Comparison of ENCODE assay signal across 16 mouse cellular contexts in the genomic region with DNA sequence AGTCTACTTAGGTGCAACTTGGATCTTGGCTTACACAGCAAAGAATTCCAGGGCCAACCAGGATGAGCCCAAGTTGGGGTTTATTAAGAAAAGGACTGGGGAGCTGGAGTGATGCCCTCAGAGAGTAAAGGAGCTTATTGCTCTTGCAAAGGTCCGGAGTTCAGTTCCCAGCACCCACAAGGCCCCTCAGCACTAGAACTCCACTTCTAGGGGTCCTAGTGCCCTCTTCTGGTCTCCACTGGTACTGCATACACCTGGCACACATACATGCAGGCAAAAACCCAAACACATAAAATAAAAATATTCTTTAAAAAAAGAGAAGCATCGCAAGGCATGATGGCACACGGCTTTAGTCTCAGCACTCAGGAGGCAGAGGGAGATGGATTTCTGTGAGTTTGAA. TPM values are rescaled to one million over a fixed set of nuclear protein-coding genes. Genes with fewer than 3 reads are reported as not detected.
DNase-seq lines count a peak whose midpoint lies in the region; ATAC-seq and TF ChIP-seq lines count a peak whose summit lies in the region.
"Had no signal": no experiment of that assay in that cellular context is flagged by ENCODE, and none has a peak within 500 bp of the region (broad histone marks: within the 10 kb centered on the region; RNA-seq: fewer than 3 reads in every experiment).

No protein-coding gene starts in this region.

- ATAC-seq in hindbrain, postnatal 0 days, result no peak
- ATAC-seq in hindbrain, embryonic 16.5 days, result no peak
- no peak for ATAC-seq in liver, postnatal 0 days
- no peak for ATAC-seq in liver, embryonic 11.5 days (replicated peaks; ENCODE audit: low FRiP score)

- no peak for TF ChIP-seq EP300 in liver, postnatal 0 days (IDR thresholded peaks at IDR 0.05; ENCODE audit: low read depth)
- TF ChIP-seq EP300 in ES-Bruce4 (IDR thresholded peaks at IDR 0.05; ENCODE audit: insufficient read depth, low read depth, low read length), result no peak

- peak; percentile 34 for TF ChIP-seq CTCF in hindbrain, postnatal 0 days (IDR thresholded peaks at IDR 0.05; ENCODE audit: low read depth)
- peak; percentile 53 for TF ChIP-seq CTCF in liver, postnatal 0 days (IDR thresholded peaks at IDR 0.05; ENCODE audit: low read depth)
- peak; percentile 38 for TF ChIP-seq CTCF in ES-Bruce4 (IDR thresholded peaks at IDR 0.05; ENCODE audit: low read depth, low read length)

- TF ChIP-seq POLR2A in ES-Bruce4 (IDR thresholded peaks at IDR 0.05; ENCODE audit: insufficient read depth, low read length), result no peak

- no peaks in the 10 kb centered on the region for H3K4me1 ChIP-seq in hindbrain, postnatal 0 days (ENCODE audit: insufficient read depth, low read length)
- peaks cover 2% of the 10 kb centered on the region for H3K4me1 ChIP-seq in hindbrain, embryonic 16.5 days (ENCODE audit: control insufficient read depth, insufficient read depth, low read depth, low read length)
- H3K4me1 ChIP-seq in liver, postnatal 0 days (ENCODE audit: insufficient read depth), result peaks cover 35% of the 10 kb centered on the region
- peaks cover 32% of the 10 kb centered on the region for H3K4me1 ChIP-seq in liver, embryonic 11.5 days (replicated peaks; ENCODE audit: control insufficient read depth, insufficient read depth, low read length)
- H3K4me1 ChIP-seq in ES-Bruce4 (ENCODE audit: control insufficient read depth, insufficient read depth, low read length), result peaks cover 4% of the 10 kb centered on the region

- no peak overlapping the region for H3K4me3 ChIP-seq in hindbrain, postnatal 0 days (ENCODE audit: low read length)
- H3K4me3 ChIP-seq in hindbrain, embryonic 16.5 days (ENCODE audit: low read length), result no peak overlapping the region
- no peak overlapping the region for H3K4me3 ChIP-seq in liver, postnatal 0 days (ENCODE audit: low read depth, low read length)
- no peak overlapping the region for H3K4me3 ChIP-seq in liver, embryonic 11.5 days (ENCODE audit: low read depth, low read length)
- no peak overlapping the region for H3K4me3 ChIP-seq in ES-Bruce4 (ENCODE audit: low read depth, low read length)
- H3K4me3 ChIP-seq: embryonic facial prominence, embryonic 15.5 days; hindbrain, embryonic 10.5 days; limb, embryonic 13.5 days had no signal

- H3K9me3 ChIP-seq in hindbrain, postnatal 0 days (ENCODE audit: low read length), result no peaks in the 10 kb centered on the region
- H3K9me3 ChIP-seq in hindbrain, embryonic 16.5 days (ENCODE audit: control insufficient read depth, low read length), result no peaks in the 10 kb centered on the region; the same call in 1 of the 2 replicates
- no peaks in the 10 kb centered on the region for H3K9me3 ChIP-seq in liver, postnatal 0 days (ENCODE audit: low read length)
- no peaks in the 10 kb centered on the region for H3K9me3 ChIP-seq in liver, embryonic 11.5 days (ENCODE audit: control insufficient read depth, low read length)
- H3K9me3 ChIP-seq in ES-Bruce4 (replicated peaks; ENCODE audit: control insufficient read depth, insufficient read depth, low read length, poor library complexity, severe bottlenecking), result no peaks in the 10 kb centered on the region
- H3K9me3 ChIP-seq: embryonic facial prominence, embryonic 15.5 days; limb, embryonic 13.5 days had no signal

- H3K4me2 ChIP-seq in hindbrain, postnatal 0 days (ENCODE audit: low read depth, low read length), result no peak overlapping the region
- H3K4me2 ChIP-seq in hindbrain, embryonic 16.5 days (ENCODE audit: low read length), result no peak overlapping the region
- H3K4me2 ChIP-seq in liver, postnatal 0 days (ENCODE audit: low read depth, low read length), result no peak overlapping the region
- H3K4me2 ChIP-seq in liver, embryonic 11.5 days, result no peak overlapping the region
- H3K4me2 ChIP-seq: embryonic facial prominence, embryonic 15.5 days; limb, embryonic 13.5 days had no signal

- H3K27ac ChIP-seq in hindbrain, postnatal 0 days, result no peak overlapping the region
- H3K27ac ChIP-seq in hindbrain, embryonic 16.5 days (ENCODE audit: low read depth, low read length), result no peak overlapping the region
- no peak overlapping the region for H3K27ac ChIP-seq in liver, postnatal 0 days (ENCODE audit: low read depth)
- no peak overlapping the region for H3K27ac ChIP-seq in liver, embryonic 11.5 days (ENCODE audit: low read depth, low read length)
- H3K27ac ChIP-seq in ES-Bruce4 (ENCODE audit: insufficient read depth, low read length), result no peak overlapping the region
- H3K27ac ChIP-seq: embryonic facial prominence, embryonic 15.5 days; limb, embryonic 13.5 days had no signal

- no peak overlapping the region for H3K9ac ChIP-seq in hindbrain, postnatal 0 days (replicated peaks; ENCODE audit: low read length)
- H3K9ac ChIP-seq in hindbrain, embryonic 16.5 days (ENCODE audit: low read depth, low read length), result no peak overlapping the region
- no peak overlapping the region for H3K9ac ChIP-seq in liver, postnatal 0 days (replicated peaks)
- H3K9ac ChIP-seq in liver, embryonic 11.5 days (ENCODE audit: low read depth, low read length), result no peak overlapping the region
- H3K9ac ChIP-seq in ES-Bruce4 (ENCODE audit: low read depth, poor library complexity, severe bottlenecking), result no peak overlapping the region
- H3K9ac ChIP-seq: embryonic facial prominence, embryonic 15.5 days; limb, embryonic 13.5 days had no signal

- no peaks in the 10 kb centered on the region for H3K36me3 ChIP-seq in hindbrain, postnatal 0 days (ENCODE audit: insufficient read depth, low read length)
- H3K36me3 ChIP-seq in hindbrain, embryonic 16.5 days (ENCODE audit: control insufficient read depth, insufficient read depth, low read length), result no peaks in the 10 kb centered on the region
- H3K36me3 ChIP-seq in liver, postnatal 0 days (replicated peaks; ENCODE audit: insufficient read depth, low read length), result no peaks in the 10 kb centered on the region
- H3K36me3 ChIP-seq in liver, embryonic 11.5 days (ENCODE audit: control insufficient read depth, insufficient read depth, low read length), result no peaks in the 10 kb centered on the region
- H3K36me3 ChIP-seq in ES-Bruce4 (ENCODE audit: control insufficient read depth, insufficient read depth, low read length, poor library complexity, severe bottlenecking), result no peaks in the 10 kb centered on the region
- H3K36me3 ChIP-seq: embryonic facial prominence, embryonic 15.5 days; hindbrain, embryonic 10.5 days; limb, embryonic 13.5 days had no signal

- WGBS in hindbrain, postnatal 0 days, result over 99% methylated on average over 3 of the region's 3 CpGs
- WGBS in hindbrain, embryonic 16.5 days, result 95% methylated on average over 3 of the region's 3 CpGs
- WGBS in liver, postnatal 0 days (ENCODE audit: insufficient replicate concordance), result 91% methylated on average over 3 of the region's 3 CpGs
- WGBS in liver, embryonic 11.5 days, result 89% methylated on average over 3 of the region's 3 CpGs

- no peak for DNase-seq in hindbrain, postnatal 0 days (ENCODE audit: low spot score)
- DNase-seq in liver, postnatal 0 days, result no peak
- DNase-seq in liver, embryonic 11.5 days (ENCODE audit: low spot score), result no peak
- DNase-seq in ZHBTc4 (ENCODE audit: low read depth, low spot score), result peak; percentile 65
- DNase-seq in adrenal gland, postnatal 36 days, result no peak
- DNase-seq in cerebellum, adult 18-20 months, result no peak
- DNase-seq: embryo, embryonic 11 days; kidney, postnatal 10 days; midbrain, embryonic 14.5 days; retina, postnatal 1 day; right cerebral cortex, postnatal 4 days had no signal

- H3K27me3 ChIP-seq in hindbrain, postnatal 0 days (ENCODE audit: insufficient read depth, low read length), result no peaks in the 10 kb centered on the region
- no peaks in the 10 kb centered on the region; the same call in 1 of the 2 replicates for H3K27me3 ChIP-seq in hindbrain, embryonic 16.5 days (replicated peaks; ENCODE audit: control insufficient read depth, insufficient read depth, low read length)
- no peaks in the 10 kb centered on the region for H3K27me3 ChIP-seq in liver, postnatal 0 days (ENCODE audit: insufficient read depth, low read length)
- no peaks in the 10 kb centered on the region for H3K27me3 ChIP-seq in liver, embryonic 11.5 days (replicated peaks; ENCODE audit: control insufficient read depth, insufficient read depth, low read length)
- H3K27me3 ChIP-seq in ES-Bruce4 (ENCODE audit: control insufficient read depth, insufficient read depth, low read length, poor library complexity, severe bottlenecking), result no peaks in the 10 kb centered on the region

RNA-seq across cellular contexts. Expression of a gene that starts 4.8 kb away (rescaled TPM):
- total RNA-seq in hindbrain, postnatal 0 days (2014; rRNA removed), result 13.6 and 14.4 TPM in 2 replicates
- 6.5 and 7.1 TPM in 2 replicates for polyA plus RNA-seq in hindbrain, postnatal 0 days (2015; fragmentation: Nextera tagmentation; extraction: Ambion mirVana)
- polyA plus RNA-seq in hindbrain, embryonic 16.5 days (2015; fragmentation: Nextera tagmentation; extraction: Ambion mirVana), result 7.9 and 11.4 TPM in 2 replicates
- 44.4 and 59.7 TPM in 2 replicates for polyA plus RNA-seq in liver, postnatal 0 days (2015; fragmentation: Nextera tagmentation; extraction: Ambion mirVana)
- 49.5 and 49.7 TPM in 2 replicates for polyA plus RNA-seq in liver, embryonic 11.5 days (2014; fragmentation: Nextera tagmentation; extraction: Ambion mirVana)
- 18.4 and 23.2 TPM in 2 replicates for polyA plus RNA-seq in ES-Bruce4 (2011; ENCODE audit: insufficient read depth, insufficient read length, low read depth, missing spikeins)
- total RNA-seq in adrenal gland, postnatal 36 days (2021), result 10 to 100 TPM; 44.6 to 85.9 TPM
